Mouse (Mus musculus) hindbrain, embryonic 12.5 days (tissue): ENCODE measurements around the gene Fzd7. TPM values are rescaled to one million over a fixed set of nuclear protein-coding genes. Genes with fewer than 3 reads are reported as not detected.
A peak's percentile ranks its signal among the peaks of the same experiment; 100 is the strongest.
"Not testable (repeated sequence)": the region's sequence is repeated elsewhere in the genome, so short reads cannot be mapped to it uniquely, and the experiment has no call there.

Source experiments
- ATAC-seq: fragments of 200-750 bp; cut with Nextera tagmentation; 2 replicates; pipeline ENCODE4 v1.8.0; 2017; ENCODE audit warnings: moderate TSS enrichment; ENCODE audit not compliant: low FRiP score
- H3K27ac ChIP-seq: fragments of 300-500 bp; sonication (generic); 2 replicates; pipeline ENCODE4 v1.5.1; 2016; ENCODE audit warnings: mild to moderate bottlenecking
- H3K27me3 ChIP-seq: fragments of 300-500 bp; sonication (generic); 2 replicates; pipeline ENCODE4 v1.6.1; 2016; ENCODE audit warnings: mild to moderate bottlenecking
- H3K36me3 ChIP-seq: fragments of 300-500 bp; sonication (generic); 2 replicates; pipeline ENCODE4 v1.6.1; 2016; ENCODE audit warnings: mild to moderate bottlenecking
- H3K4me1 ChIP-seq: fragments of 300-500 bp; sonication (generic); 2 replicates; pipeline ENCODE4 v1.6.1; 2016
- H3K4me2 ChIP-seq: fragments of 300-500 bp; sonication (generic); replicated peaks from 2 replicates; pipeline ENCODE4 v1.6.1; 2016; ENCODE audit warnings: mild to moderate bottlenecking
- H3K4me3 ChIP-seq: fragments of 300-500 bp; sonication (generic); 2 replicates; pipeline ENCODE4 v1.5.1; 2016; ENCODE audit warnings: mild to moderate bottlenecking
- H3K9ac ChIP-seq: fragments of 300-500 bp; sonication (generic); 2 replicates; pipeline ENCODE4 v1.6.1; 2016; ENCODE audit warnings: mild to moderate bottlenecking, moderate library complexity
- H3K9me3 ChIP-seq: fragments of 300-500 bp; sonication (generic); replicated peaks from 2 replicates; pipeline ENCODE4 v1.6.1; 2016; ENCODE audit warnings: mild to moderate bottlenecking
- WGBS: fragments of 180-500 bp; shearing (Covaris S2); methylation state at CpG from one replicate; pipeline ENCODE4 v1.1.7; 2016; 5-methylcytosine and 5-hydroxymethylcytosine counted together
- polyA plus RNA-seq: library from polyadenylated mRNA; unstranded; fragments of >200 nt; fragmentation: Nextera tagmentation; extraction: Ambion mirVana; gene quantifications from 2 replicates; pipeline ENCODE4 v1.2.1, GENCODE M21; 2016

The Fzd7 gene
- polyA plus RNA-seq: 19.0 and 19.4 TPM in 2 replicates

DNA sequence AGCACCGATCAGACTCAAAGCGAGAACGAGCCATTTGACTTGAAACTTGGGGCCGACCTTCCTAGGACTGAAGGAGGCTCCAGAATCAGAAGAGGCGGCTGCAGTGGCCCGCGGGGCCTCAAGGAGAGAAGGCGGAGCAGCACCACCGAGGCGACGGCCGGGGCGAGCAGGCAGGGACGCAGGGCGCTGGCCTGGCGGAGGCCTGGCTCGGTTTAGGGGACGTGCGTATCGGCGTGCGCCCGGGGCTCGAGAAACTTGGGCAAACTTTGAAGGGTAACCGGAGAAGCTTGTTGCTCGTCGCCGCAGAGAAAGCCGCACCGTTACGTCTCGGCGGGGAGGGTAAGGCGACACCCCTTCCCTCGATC, at the start of gene Fzd7:
Fzd7 (plus strand) TSS at position 94 of the 365 bp plus-strand sequence.
- Histone ChIP-seq H3K4me1 (peaks cover 42% of the 10 kb centered on the region), H3K9me3 (no peaks in the 10 kb centered on the region), H3K4me2 (peak within 1 kb of the TSS; percentile 98), H3K4me3 (peak within 1 kb of the TSS; percentile 79), H3K9ac (peak within 1 kb of the TSS; percentile 87), H3K36me3 (no peaks in the 10 kb centered on the region), H3K27ac (peak within 1 kb of the TSS; percentile 84), H3K27me3 (no peaks in the 10 kb centered on the region; the same call in none of the 2 replicates)
- ATAC-seq: peak; percentile 47
- under 1% methylated on average over 33 of the region's 35 CpGs for WGBS

DNA sequence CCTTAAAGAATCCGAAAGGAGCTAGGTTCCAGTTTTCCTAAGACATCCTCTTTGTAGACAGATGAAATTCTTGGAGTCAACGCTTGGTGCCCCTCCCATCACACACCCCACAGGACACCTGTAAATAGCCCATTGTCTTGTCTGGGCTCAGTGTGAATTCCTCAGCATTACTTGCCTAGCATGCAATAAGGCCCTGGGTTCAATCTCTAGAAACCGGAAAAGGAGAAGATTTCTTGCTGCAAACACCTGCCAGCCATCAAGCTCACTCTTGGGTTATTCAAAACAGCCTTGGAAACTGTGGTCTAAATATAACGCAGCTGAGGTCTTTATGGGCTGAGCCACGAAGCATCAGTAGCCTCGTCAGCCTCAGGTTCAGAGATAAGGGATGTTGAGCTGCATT, 48.9 kb upstream of the Fzd7 start:
- no peak overlapping the region for H3K27ac ChIP-seq
- H3K27me3 ChIP-seq: no peaks in the 10 kb centered on the region
- H3K36me3 ChIP-seq: no peaks in the 10 kb centered on the region
- no peaks in the 10 kb centered on the region for H3K9me3 ChIP-seq
- ATAC-seq: no peak
- H3K4me3 ChIP-seq: no peak overlapping the region
- H3K9ac ChIP-seq: no peak overlapping the region
- peaks cover 9% of the 10 kb centered on the region for H3K4me1 ChIP-seq
- H3K4me2 ChIP-seq: no peak overlapping the region
- 83% methylated on average over 6 of the region's 6 CpGs for WGBS

- Histone ChIP-seq H3K4me1 (peaks cover 12% of the 10 kb centered on the region), H3K4me2 (no peak overlapping the region), H3K9ac (no peak overlapping the region), H3K27ac (no peak overlapping the region), H3K4me3 (no peak overlapping the region), H3K9me3 (no peaks in the 10 kb centered on the region), H3K36me3 (no peaks in the 10 kb centered on the region), H3K27me3 (no peaks in the 10 kb centered on the region)
- no peak for ATAC-seq
- WGBS: 77% methylated on average over 3 of the region's 3 CpGs
These were observed 48.2 kb upstream of the Fzd7 start for GRCm38 (mm10) chr1:59434071-59434470.

- Histone ChIP-seq H3K27me3 (no peaks in the 10 kb centered on the region), H3K4me1 (peaks cover 18% of the 10 kb centered on the region), H3K27ac (no peak overlapping the region), H3K9me3 (no peaks in the 10 kb centered on the region), H3K36me3 (no peaks in the 10 kb centered on the region), H3K9ac (no peak overlapping the region), H3K4me2 (no peak overlapping the region), H3K4me3 (no peak overlapping the region)
- no peak for ATAC-seq
- WGBS: 93% methylated on average over 5 of the region's 5 CpGs
These were observed 47.0 kb upstream of the Fzd7 start for GRCm38 (mm10) chr1:59435270-59435669.

GRCm38 (mm10) chr1:59436321-59436720, 45.9 kb upstream of the Fzd7 start:
- Histone ChIP-seq H3K9ac (no peak overlapping the region), H3K36me3 (no peaks in the 10 kb centered on the region), H3K27ac (no peak overlapping the region), H3K4me3 (no peak overlapping the region), H3K27me3 (no peaks in the 10 kb centered on the region), H3K4me1 (peaks cover 18% of the 10 kb centered on the region), H3K9me3 (no peaks in the 10 kb centered on the region), H3K4me2 (no peak overlapping the region)
- ATAC-seq: no peak
- WGBS: 84% methylated on average over 3 of the region's 3 CpGs

- ATAC-seq: peak; percentile 64
- Histone ChIP-seq H3K4me1 (peaks cover 18% of the 10 kb centered on the region), H3K36me3 (no peaks in the 10 kb centered on the region), H3K9ac (no peak overlapping the region), H3K4me3 (no peak overlapping the region), H3K27me3 (no peaks in the 10 kb centered on the region), H3K27ac (peak overlapping the region; percentile 69), H3K4me2 (no peak overlapping the region), H3K9me3 (no peaks in the 10 kb centered on the region)
- WGBS: 9% methylated on average over 3 of the region's 3 CpGs
These were observed 44.3 kb upstream of the Fzd7 start for GRCm38 (mm10) chr1:59437927-59438326.

DNA sequence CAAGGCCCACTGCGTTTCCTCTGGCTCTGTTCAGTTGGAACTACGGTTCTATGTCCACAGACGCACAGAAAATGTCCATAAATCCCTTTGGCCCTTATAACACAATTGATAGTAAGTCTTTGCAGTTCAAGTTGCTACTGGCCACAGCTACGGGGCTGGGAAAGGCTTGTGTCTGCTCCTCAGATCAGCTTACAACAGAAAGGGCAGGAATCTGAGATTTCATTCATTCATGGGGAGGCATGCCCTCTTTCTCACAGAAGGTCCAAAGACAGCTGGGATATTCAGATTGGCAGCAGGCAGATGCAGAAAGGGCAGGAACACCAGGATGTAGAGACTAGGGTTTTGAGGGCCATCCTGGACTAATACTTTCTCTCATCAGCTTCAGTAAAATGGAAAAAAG, 43.9 kb upstream of the Fzd7 start:
- Histone ChIP-seq H3K36me3 (no peaks in the 10 kb centered on the region), H3K4me1 (peaks cover 18% of the 10 kb centered on the region), H3K4me3 (no peak overlapping the region), H3K27me3 (no peaks in the 10 kb centered on the region), H3K4me2 (no peak overlapping the region), H3K27ac (peak overlapping the region; percentile 69; the same call in 1 of the 2 replicates), H3K9ac (no peak overlapping the region), H3K9me3 (no peaks in the 10 kb centered on the region)
- 33% methylated on average over 4 of the region's 4 CpGs for WGBS
- ATAC-seq: no peak

DNA sequence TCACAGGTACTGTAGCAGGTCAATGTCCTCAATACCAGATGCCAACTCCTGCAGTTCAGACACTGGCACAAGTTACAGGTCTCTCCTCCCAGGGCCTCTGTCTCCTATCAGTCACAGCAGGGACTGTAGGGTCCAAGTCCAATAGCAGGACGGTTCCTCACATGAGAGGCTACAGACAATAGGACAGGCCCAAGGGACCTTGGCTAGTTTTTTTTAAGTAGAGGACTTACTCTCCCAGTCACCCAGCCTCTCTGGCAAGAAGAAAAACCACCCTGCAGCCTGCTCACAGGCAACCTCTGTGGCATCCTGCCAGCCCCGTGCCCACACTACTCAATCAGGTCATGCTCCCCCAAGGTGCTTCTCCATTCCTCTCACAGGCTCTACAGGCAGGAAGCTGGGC, 43.0 kb upstream of the Fzd7 start:
- no peak overlapping the region for H3K4me3 ChIP-seq
- no peak overlapping the region for H3K27ac ChIP-seq
- H3K9me3 ChIP-seq: no peaks in the 10 kb centered on the region
- H3K36me3 ChIP-seq: no peaks in the 10 kb centered on the region
- no peak overlapping the region for H3K9ac ChIP-seq
- peaks cover 18% of the 10 kb centered on the region for H3K4me1 ChIP-seq
- no peaks in the 10 kb centered on the region for H3K27me3 ChIP-seq
- no peak overlapping the region for H3K4me2 ChIP-seq
- WGBS: 55% methylated on average over 2 of the region's 2 CpGs
- ATAC-seq: no peak

DNA sequence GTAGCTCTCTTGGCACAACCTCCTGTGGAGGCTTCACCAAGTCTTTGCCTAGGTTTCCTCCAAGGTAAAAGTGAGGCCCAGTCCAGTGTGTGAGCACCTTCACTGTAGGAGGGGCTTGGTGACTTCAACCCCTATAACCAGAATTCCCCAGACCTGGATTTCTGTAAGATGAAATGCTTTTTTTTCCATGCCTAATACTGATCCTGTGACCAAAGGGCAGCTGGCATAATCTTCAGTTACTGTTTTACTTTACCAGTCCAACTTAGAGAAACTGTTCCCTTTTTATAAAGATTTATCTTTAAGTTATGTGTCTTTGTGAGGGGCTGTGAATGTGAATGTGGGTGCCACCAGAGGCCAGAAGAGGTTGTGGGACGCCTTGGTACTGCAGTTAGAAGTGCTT, 42.3 kb upstream of the Fzd7 start:
- WGBS: 91% methylated on average over 1 of the region's 1 CpGs
- Histone ChIP-seq H3K4me3 (no peak overlapping the region), H3K9ac (no peak overlapping the region), H3K4me1 (peaks cover 20% of the 10 kb centered on the region), H3K9me3 (no peaks in the 10 kb centered on the region), H3K27ac (no peak overlapping the region), H3K27me3 (no peaks in the 10 kb centered on the region), H3K36me3 (no peaks in the 10 kb centered on the region), H3K4me2 (no peak overlapping the region)
- no peak for ATAC-seq

DNA sequence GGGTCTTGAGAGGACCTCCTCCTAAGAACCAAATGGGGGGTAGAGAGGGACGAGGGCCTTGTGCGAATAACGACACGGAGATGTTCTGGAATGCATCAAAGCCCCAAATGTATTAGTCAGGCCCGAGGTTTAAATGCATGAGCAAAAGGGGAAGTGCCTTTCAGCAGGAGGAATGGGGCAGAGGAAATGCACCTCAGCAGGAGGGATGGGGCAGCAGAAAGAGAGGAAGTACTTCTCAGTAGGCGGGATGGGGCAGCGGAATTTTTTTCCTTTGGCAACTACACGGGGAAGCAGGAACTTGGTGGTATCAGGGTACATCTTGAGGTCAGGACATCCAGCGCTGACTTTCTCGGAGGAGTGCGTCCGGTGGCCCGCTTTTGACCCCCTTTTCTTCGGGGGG, 39.5 kb upstream of the Fzd7 start:
- H3K4me2 ChIP-seq, H3K27ac ChIP-seq, H3K27me3 ChIP-seq, ATAC-seq, H3K36me3 ChIP-seq, H3K9me3 ChIP-seq, H3K9ac ChIP-seq, H3K4me3 ChIP-seq: not testable (repeated sequence)
- 89% methylated on average over 14 of the region's 14 CpGs for WGBS
- peaks cover 17% of the 10 kb centered on the region for H3K4me1 ChIP-seq

DNA sequence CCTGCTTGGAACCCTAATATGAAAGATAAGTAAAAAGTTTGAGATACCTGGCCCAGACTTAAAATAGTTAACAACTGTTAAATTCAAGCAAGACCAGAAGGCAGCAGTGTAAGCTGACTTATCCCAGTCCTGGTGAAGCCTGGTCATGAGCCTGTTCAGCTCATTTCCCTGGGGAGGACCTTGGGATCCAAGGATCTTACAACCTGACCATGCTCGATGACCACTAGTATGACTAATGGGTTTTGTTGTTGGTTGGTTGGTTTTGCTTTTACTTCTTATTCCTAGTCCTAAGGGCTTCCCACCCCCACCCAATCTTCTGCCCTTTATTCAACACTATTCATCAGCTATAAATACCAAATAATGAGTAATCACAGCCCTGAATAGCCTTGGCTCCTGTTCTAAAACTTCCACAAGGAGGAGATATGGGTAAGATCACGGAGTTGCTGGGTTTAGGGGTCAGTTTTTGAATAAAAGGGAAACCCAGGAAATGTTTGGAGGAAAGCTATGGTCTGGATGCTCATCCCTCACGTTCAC, 38.0 kb upstream of the Fzd7 start:
- no peaks in the 10 kb centered on the region for H3K9me3 ChIP-seq
- no peak for ATAC-seq
- 81% methylated on average over 3 of the region's 3 CpGs for WGBS
- no peak overlapping the region for H3K4me2 ChIP-seq
- no peaks in the 10 kb centered on the region for H3K36me3 ChIP-seq
- no peak overlapping the region for H3K9ac ChIP-seq
- H3K4me1 ChIP-seq: peaks cover 15% of the 10 kb centered on the region
- H3K27ac ChIP-seq: no peak overlapping the region
- H3K4me3 ChIP-seq: no peak overlapping the region
- 0 out of 2 replicates have a peak, but pooled peaks cover 2% of the 10 kb centered on the region for H3K27me3 ChIP-seq

- Histone ChIP-seq H3K9me3 (no peaks in the 10 kb centered on the region), H3K27ac (no peak overlapping the region), H3K36me3 (no peaks in the 10 kb centered on the region), H3K27me3 (0 out of 2 replicates have a peak, but pooled peaks cover 2% of the 10 kb centered on the region), H3K9ac (no peak overlapping the region), H3K4me3 (no peak overlapping the region), H3K4me2 (no peak overlapping the region), H3K4me1 (peaks cover 16% of the 10 kb centered on the region)
- ATAC-seq: no peak
- 82% methylated on average over 5 of the region's 5 CpGs for WGBS
These were observed 37.0 kb upstream of the Fzd7 start for GRCm38 (mm10) chr1:59445242-59445641.

- Histone ChIP-seq H3K4me3 (0 out of 2 replicates have a peak overlapping the region, but pooled peaks have one; percentile 6), H3K4me1 (peaks cover 30% of the 10 kb centered on the region), H3K4me2 (peak overlapping the region; percentile 24), H3K9me3 (no peaks in the 10 kb centered on the region), H3K9ac (no peak overlapping the region), H3K27ac (peak overlapping the region; percentile 64), H3K36me3 (no peaks in the 10 kb centered on the region), H3K27me3 (peaks cover 2% of the 10 kb centered on the region; the same call in 1 of the 2 replicates)
- no peak for ATAC-seq
- 25% methylated on average over 11 of the region's 11 CpGs for WGBS
These were observed 33.5 kb upstream of the Fzd7 start for GRCm38 (mm10) chr1:59448497-59449270.
